Mouse (Mus musculus): Measurements from ENCODE around the gene Dgcr6.

Dgcr6 gene

DNA sequence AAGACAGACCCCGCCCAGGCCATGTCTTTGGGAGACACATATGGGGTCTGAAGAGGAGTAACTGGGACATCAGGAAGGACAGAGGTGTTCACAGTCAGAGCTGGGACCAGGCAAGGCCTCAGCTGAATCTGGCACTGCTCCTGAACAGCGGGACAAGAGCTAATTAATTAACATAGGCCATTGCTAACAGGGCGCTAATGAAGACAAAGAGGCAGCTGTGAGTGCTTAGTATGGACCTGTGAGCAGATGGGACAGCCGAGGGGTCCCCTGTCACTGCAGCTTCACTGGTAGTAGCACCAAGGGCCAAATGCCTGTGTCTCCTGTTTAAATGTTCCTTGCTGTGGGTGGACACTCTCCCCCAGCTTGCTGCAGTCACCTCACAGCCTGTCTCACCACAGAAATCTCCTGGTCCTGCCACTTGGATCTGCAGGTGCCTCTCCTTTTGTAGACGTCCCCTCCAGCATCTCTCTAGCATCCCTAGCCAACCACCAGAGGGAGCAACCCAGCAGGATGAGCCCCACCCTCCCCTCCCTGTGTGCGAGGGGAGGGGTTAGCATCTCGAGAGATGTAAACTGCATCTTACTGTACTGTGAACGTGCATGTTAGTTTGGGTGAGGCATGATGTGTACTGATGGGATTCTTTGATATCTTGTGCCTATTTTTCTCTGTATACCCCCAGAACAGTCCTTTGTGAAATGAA, 66.5 kb downstream of the Dgcr6 start:
- ATAC-seq (ENCODE audit: low TSS enrichment), result peak; percentile 94
